Mouse (Mus musculus): Measurements from ENCODE around the gene Hsd17b12. TPM values are rescaled to one million over a fixed set of nuclear protein-coding genes. Genes with fewer than 3 reads are reported as not detected.

The Hsd17b12 gene
- total RNA-seq, 2 experiments from 2014 or later = 5.0 to 5.7 TPM

DNA sequence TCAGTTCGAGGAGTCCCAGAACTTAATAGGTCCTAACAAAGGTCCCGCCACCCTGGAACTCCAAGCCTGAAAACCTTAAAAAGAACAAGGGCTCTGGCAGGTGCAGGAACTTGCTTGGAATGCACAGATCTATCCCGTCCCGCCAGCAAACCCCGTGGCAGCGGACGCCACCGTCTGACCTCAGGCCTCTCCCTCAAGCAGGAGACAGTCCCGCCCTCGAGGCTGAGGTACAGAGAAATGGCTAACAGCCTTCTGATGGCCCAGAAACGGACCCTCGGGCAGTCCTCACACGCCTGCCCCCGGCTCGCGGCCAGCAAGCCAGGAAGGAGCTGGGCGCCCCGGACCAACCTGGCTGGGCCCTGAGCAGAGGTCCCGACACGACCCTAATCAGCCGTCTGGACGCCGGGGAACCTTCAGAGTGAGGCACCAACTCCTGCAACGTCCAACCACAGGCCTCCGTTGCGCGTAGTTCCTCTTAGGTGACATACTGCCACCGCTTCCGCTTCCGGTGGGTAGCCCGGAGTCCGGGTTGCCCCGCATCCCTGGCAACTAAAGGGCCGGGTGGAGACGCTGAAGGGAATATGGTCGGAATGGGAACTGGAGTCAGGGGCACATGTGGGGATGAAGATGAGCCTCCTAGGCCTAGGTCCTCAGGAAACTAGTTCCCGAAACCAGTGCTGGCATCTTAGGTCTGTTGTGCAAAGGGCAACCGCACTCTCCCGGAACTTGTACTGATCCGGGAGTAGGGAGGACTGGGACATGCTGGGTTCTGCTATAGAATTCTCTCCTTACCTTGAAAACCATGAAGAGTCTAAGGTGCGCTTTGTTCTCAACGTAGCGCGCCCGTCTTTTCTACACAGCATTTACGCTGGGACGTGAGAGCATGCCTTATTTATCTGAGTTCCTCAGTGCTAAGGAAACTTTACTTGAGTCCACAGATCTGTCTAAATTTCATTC is 147.2 kb downstream of the Hsd17b12 start, which contains the start of gene Alkbh3:
Gene Alkbh3 (minus strand): TSS at position 473 of the 957 bp plus-strand sequence.
- DNase-seq (ENCODE audit: low spot score) = peak; percentile 92

DNA sequence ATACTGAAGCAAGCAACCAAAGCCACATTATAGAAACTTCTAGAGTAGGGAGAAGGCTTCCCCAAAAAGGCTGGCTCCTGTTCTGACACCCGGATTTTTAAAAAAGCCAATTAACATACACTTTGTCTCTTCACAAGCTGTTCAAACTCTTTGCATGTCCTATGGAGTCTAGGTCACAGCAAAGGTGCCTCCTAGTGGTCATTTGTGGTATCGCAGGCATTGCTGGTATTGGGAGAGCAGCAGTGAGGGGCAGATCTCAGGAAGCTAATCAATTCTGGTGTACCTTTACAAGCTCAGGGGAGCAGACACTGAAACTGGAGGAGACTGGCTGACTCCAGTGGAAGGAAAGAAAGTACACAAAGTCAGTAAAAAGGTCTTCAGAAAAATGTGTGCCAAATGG is 155.4 kb downstream of the Hsd17b12 start:
- DNase-seq (ENCODE audit: low spot score) = peak; percentile 84

- no peak for DNase-seq (ENCODE audit: low spot score)
These were observed 155.8 kb downstream of the Hsd17b12 start for GRCm38 (mm10) chr2:94001918-94002317.

GRCm38 (mm10) chr2:94001411-94001810 is 156.4 kb downstream of the Hsd17b12 start:
- DNase-seq (ENCODE audit: low spot score) = no peak

DNA sequence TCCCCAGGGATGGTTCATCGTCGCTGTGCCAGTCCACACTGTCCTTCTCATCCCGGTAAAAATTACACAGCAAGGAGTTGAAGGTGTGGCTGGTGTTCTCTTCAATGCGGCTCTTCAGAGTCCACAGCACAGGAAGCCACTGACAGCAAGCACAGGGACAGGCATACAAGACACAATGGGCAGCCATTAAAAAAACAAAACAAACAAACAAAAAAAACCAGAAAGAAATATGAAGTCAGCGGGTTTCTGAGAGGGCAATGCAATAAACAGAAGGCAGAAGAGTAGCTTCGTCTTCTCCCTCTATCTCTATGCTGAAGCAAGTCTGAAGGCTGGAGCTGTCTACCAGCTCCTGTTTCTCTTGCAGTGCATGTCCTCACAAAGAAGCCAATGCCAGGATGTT is 161.5 kb downstream of the Hsd17b12 start, which contains the start of gene Gm27027:
Gene Gm27027 (minus strand): TSS at position 101 of the 400 bp plus-strand sequence.
- DNase-seq (ENCODE audit: low spot score) = no peak

DNA sequence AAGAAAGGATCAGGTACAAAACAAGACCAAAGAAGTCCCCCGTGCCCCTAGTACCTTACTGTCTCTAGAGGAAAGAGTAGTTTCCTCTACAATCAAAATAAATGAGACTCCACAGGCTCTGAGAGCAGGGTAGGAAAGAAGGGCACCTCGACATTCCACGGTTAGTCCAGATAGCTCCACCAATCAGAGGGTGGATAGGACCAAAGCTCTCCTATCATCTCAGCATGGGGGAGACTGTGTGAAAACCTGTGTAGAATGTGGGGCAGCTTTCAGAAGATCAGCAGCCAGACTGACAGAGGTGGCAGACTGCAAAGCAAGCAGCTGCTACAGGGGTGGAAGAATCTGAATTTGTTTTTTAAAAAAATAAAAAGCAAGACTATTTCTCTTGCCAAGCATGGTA is 165.0 kb downstream of the Hsd17b12 start:
- no peak for DNase-seq (ENCODE audit: low spot score)

- no peak for DNase-seq (ENCODE audit: low spot score)
These were observed 165.5 kb downstream of the Hsd17b12 start for GRCm38 (mm10) chr2:93992259-93992658.

DNA sequence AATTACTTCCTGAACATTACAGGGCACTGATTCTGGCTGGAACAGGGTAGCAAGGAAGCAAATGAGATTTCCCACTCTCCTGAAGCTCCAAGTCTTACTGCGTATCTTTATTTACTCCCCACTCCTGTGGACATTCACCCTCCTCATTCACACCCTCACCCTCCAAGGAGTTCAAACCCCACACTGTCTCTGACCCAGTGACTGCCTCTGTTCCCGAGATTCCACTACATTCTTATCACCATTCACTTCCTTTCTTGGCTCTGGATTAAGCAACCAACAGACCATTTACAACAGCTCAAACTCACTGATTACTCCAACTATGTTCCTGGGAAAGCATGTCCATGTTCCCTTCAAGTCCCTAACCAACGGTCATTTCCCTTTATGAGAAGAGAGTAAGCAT is 166.4 kb downstream of the Hsd17b12 start:
- no peak for DNase-seq (ENCODE audit: low spot score)

GRCm38 (mm10) chr2:93988440-93988839 is 169.3 kb downstream of the Hsd17b12 start:
- DNase-seq (ENCODE audit: low spot score) = no peak

Small RNA genes lying within 50 kb of the gene (microRNA-seq; reads per million reads assigned to microRNA genes)
- gene Gm23630 = not detected

Other genes with a start within 250 kb of the Hsd17b12 start
- gene Gm13889, start 200.8 kb downstream of the Hsd17b12 start, total RNA-seq (2021) = 10 to 100 TPM in 1 of 2 experiments, 1 to 10 TPM in 1; 4.8 to 23.7 TPM
- under 1 TPM in 1 of 2 experiments, not detected in 1; 0.64 TPM for gene Gm27027, start 161.6 kb downstream of the Hsd17b12 start, total RNA-seq (2021)
- gene Alkbh3, start 147.2 kb downstream of the Hsd17b12 start, total RNA-seq (2021) = 10 to 100 TPM; 59.3 to 60.1 TPM
- gene Ttc17, start 248.7 kb upstream of the Hsd17b12 start, total RNA-seq (2021) = 10 to 100 TPM; 21.0 to 21.8 TPM

All from gastrocnemius, adult 18-20 months (tissue).